Mouse (Mus musculus): ENCODE data around the gene Ank2.

The Ank2 gene

DNA sequence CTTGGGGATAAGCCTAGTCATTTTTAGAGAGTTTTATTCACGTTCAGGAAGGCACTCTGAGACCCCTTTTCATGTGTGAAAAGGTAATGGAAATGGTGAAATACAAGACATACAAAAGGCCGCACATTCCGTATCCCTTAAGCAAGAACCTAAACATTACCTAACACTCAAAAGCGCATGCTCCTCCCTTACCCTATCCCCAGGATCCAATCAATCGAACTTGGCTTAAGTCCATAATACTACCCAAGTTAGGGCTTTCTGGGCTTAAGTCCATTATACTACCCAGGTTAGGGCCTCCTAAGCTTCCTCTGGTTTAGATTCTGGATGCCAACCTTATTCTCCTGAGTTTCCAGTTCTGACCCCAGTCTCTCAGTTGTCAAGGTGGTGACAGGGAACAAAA lies 516.3 kb downstream of the Ank2 start:
- DNase-seq (ENCODE audit: low read depth, low spot score), result no peak

DNA sequence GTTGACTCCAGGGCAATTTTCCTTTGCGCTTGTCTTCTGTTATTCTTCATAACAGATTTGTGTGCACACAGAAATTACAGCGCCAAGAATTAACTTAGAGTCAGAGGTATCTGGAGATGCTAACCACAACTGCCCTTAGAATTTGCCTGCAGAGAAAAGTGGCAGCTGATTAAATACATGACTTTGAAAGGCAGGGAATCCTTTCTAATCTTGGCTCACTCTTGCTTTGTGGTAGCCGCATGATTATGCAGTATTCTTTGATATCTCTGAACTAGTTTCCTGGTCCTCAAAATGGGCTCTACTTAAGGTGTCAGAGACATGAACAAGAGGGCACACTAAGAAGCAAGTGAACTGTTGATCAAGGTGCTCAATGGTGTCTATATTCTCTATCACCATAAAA lies 518.0 kb downstream of the Ank2 start:
- no peak for DNase-seq (ENCODE audit: low read depth, low spot score)

DNA sequence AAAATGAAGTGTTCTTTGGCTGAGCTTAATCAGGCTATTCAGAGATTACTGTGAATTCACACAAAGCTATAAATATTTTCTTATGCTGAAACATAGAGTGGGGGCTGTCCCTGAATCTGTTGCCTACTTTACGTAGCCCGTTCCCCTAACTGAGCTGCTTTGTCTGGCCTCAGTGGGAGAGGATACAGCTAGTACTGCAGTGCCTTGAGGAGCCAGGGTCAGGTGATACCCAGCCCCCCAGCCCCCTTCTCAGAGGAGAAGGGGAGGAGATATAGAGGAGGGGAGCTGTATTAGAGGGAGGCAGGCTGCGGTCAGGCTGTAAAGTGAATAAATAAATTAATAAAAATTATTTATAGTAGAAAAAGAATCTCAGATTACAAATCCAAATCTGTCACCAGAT lies 519.5 kb downstream of the Ank2 start:
- DNase-seq (ENCODE audit: low read depth, low spot score), result no peak

DNA sequence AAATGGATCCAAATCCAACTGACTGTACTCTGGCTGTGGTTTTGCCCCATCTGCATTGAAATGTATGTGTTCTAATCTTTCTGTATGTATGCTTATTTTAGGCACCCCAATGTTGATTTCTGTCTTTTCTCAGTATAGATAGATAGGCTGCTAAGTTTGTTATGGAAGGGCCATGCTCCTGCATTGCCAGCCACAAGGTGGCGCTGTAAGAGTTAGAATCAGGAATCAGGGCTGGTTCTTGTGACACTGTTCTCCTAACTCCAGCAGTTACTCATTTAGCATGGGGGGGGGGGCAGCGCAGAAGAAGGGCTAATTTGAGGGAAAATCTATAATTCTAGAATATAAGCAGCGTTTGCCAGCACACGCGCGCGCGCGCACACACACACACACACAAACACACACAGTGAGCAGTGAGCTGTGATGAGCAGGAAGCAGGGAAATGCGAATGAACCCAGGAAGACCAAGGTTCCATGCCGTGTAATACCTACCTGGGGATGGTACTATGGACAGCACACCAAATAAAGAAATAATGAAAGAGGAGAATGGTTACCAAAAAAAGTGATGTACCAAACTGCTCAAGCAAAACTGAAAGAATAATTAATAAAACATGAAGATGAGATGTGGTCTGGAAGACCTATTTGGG lies 520.3 kb downstream of the Ank2 start:
- no peak for DNase-seq (ENCODE audit: low read depth, low spot score)

DNA sequence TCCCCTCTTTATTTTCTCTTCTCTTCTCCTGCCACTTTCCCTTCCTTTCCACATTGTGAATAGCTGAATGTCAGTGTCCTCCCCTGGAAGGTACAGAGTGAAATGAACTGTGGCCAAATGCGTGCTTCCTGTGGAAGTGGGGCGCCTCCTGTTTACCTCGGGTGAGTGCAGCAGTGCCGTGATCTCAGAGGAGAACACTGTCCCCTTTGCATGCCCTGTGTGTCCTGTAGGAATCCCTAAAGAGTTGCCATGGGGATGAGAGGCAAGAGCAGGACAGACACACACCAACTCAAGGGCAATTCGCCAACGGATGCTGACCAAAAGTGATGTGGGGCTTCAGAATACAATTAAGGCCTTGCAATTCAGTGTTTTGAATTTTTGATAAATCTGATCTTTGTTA lies 521.8 kb downstream of the Ank2 start:
- DNase-seq (ENCODE audit: low read depth, low spot score), result no peak

DNA sequence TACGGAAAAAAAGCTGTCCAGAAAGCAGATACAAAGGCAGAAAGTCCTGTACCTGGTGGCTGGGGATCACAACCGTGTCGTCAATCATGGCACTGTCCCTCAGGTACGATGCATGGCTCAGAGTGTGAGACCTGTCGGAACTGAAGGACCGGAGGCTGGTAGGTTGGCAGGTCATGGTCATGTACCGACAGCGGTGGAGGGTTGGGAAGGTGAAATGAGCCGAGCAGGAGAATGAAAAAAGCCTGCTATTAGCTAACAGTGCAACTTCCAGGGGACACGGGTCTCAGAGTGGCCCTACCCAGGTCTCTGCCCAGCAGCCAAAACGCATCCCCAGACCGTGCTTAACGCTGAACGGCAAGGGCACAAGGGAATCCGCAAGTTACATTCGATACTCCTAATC lies 522.4 kb downstream of the Ank2 start:
- no peak for DNase-seq (ENCODE audit: low read depth, low spot score)

DNA sequence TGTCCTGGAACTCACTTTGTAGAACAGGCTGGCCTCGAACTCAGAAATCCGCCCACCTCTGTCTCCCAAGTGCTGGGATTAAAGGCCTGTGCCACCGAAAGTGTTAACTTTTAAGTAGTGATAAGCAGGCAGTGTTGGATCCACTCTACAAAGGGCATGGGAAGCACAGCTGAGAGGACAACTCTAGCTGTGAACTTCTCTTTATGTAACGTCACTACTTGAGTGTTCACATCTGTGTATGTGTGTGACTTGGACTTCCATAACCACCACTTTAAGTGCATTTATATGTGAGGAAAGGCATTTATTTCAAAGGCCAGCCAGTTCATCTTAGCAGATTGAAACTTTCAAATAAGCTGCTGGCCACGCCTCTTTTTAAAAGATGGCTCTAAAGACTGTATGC lies 523.7 kb downstream of the Ank2 start:
- DNase-seq (ENCODE audit: low read depth, low spot score), result no peak

DNA sequence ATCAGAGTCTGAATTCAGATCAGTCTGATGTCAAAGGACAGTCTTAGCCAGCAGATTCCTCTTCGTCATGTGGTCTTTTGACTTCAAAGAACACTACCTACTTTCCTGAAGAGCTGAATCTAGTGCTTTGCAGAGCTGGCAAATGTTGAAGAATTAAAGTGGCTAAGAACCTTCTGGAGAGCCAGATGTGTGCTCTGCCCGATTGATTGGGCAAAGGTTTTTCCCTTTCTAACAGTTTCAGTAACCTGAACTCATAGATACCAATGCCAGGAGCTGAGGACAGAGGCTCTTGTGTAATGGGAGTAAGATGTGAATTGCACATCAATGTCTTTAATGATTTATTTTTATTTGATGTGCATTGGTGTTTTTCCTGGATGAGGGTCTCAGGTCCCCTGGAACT lies 525.6 kb downstream of the Ank2 start:
- DNase-seq (ENCODE audit: low read depth, low spot score), result no peak

DNA sequence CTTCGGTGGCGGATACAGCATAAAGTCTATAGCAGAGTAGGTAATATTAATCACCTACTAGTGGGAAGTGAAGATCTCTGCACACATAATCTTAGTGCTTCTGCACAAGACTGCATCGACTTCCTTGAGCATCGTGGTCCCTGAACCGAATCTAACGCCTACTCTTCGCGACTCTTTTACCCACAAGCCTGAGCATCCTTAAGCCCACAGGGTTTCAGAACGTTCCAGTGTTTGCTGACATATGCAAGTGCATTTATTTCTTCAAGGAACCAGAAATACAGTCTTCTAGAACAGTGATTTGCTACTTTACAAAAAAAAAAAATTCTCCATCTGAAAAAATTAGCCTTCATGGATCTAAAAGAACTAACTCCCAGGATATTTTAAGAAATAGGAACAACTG lies 527.6 kb downstream of the Ank2 start:
- no peak for DNase-seq (ENCODE audit: low read depth, low spot score)

DNA sequence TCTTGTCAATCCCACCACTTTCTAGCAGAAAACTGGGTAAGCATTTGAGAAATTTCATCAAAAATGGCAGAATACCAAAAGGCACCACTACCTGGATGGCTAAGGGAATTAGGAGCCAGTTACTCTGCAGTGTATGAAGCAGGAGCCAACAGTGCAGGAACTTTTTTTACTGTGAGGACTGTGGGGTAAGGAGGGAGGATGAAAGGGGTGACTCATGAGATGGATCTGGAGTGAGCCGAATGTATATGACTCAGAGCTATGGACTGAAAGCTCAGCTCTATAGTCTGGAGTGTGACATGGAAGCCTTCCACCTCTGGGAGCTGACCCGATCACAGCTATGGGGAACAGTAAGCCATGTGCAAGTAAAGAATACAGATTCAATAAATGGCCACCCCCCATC lies 530.4 kb downstream of the Ank2 start:
- no peak for DNase-seq (ENCODE audit: low read depth, low spot score)

DNA sequence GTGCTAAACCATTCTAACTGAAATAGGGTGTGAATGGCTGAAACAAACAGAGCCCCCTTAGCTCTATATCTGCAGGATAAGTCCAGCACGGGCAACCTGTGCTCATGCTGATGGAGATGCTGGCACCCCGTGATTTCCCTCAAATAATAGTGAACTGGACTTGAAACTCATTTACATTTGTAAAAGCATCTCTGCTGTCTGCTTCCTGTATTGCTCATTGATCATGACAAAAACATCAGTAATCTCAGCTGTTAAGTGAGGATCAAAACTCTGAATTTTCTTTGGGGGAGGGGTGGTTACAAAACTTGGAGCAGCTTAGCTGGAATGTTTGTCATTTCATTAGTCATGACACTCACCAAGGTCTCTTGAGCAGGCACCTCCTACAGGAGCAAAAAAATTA lies 533.4 kb downstream of the Ank2 start:
- DNase-seq (ENCODE audit: low read depth, low spot score), result no peak

DNA sequence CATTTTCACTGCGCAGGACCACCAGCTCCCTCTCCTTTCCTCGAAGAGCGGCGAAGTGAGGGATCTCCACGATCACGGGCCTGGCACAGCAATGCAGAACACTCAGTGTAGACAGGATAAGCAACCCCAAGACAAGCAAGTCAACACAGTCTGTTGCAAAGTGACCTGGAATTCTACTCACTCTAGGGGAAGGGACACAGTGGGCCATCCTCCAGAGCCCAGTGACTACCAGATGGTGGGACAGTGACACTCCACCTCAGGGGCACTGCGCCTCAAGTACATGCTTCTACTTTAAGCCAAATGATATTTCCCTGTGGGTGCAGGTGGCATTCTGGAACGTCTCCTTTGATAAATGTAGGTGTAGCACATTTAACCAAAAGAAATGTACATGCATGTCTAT lies 536.8 kb downstream of the Ank2 start:
- no peak for DNase-seq (ENCODE audit: low read depth, low spot score)

DNA sequence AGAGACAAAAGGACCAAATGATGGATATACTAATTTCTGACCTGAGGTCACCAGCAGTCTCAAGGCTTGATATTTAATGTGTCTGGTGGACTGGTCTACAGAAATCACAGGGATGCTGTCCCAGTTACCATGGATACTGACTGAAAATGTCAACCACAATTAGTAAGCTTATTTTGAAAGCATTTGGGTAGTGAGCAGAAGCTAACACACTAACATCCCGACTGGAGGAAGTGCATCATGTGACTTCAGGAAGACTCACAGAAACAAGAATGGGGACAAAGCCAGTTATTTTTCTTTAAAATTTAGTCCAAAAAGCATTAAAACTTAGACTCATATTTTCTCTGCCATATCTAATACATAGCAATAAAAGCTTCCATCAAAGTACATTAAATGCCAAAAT lies 546.5 kb downstream of the Ank2 start:
- no peak for DNase-seq (ENCODE audit: low read depth, low spot score)

DNA sequence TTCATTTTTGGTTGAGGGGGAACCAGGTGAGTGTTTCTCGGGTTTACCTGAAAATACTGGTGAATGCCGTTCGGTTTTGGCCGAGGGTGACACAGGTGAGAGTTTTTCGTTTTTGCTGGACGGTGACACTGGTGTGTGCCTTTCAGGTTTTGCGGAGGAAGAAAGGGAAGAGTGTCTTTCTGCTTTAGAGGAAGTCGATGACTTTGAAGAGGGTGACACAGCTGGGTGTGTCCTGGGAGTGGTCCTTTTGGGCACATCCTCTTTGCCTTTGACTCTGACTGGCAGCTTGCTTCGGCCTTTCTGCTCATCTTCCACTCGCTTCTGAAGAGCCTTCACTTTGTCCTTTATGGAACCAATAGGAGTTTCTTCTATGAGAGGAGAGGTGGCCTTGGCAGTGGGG lies 552.6 kb downstream of the Ank2 start:
- no peak for DNase-seq (ENCODE audit: low read depth, low spot score)

DNA sequence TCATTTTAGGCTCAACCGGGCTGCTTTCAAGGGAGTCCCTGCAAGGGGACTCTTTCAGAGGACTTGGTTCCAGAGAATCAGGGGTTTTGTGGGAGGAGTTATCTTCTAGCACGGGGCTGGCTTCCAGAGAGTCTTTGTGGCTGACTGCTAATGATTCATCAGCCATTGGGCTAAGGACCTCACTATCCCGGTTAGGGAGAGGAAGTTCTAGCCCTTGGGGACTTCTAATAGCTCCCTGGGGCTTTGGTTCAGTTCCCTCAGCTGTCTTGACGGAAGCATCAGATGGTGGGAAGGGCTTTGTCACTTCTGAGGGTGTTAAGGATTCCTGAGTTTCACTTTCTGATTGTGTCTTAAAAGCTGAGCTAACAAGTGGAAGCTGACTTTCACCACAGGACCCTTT lies 554.3 kb downstream of the Ank2 start:
- DNase-seq (ENCODE audit: low read depth, low spot score), result no peak

DNA sequence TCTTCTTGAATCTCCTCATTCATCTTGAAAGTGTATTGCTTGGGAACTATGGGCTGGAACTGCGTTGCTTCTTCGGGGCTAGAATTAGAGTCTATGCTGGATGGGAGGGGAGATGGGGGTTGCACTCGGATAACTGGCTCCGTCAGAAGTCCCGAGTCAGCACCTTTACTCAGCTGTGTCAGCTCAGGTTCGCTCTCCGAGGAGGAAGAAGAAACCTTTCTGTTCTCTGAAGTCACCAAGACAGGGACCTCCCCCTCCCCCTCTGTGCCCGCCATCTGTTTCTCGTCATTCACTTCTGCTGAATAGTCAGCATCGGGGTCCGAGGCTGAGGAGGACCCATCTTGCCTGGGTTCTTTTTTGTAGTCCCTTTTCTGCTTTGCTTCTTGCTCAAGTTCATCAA lies 555.1 kb downstream of the Ank2 start:
- DNase-seq (ENCODE audit: low read depth, low spot score), result no peak

DNA sequence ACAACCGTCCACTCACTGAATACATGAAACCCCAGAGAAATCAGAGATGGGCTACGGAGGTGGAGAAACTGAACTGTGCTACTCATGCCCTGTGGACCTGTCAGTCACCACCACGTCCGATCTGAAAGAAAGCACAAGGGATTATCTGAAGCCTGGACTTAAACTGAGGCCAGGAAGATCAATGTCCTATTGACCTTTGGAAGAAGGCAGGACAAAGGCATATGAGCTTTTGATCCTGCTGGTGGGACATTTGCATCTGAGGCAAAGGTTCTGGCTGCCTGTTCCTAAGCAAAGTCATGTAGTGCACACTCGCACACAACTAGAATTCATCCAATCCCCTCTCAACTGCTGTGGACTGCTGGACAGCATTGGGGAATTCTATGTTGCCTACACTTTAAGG lies 558.7 kb downstream of the Ank2 start:
- DNase-seq (ENCODE audit: low read depth, low spot score), result no peak

DNA sequence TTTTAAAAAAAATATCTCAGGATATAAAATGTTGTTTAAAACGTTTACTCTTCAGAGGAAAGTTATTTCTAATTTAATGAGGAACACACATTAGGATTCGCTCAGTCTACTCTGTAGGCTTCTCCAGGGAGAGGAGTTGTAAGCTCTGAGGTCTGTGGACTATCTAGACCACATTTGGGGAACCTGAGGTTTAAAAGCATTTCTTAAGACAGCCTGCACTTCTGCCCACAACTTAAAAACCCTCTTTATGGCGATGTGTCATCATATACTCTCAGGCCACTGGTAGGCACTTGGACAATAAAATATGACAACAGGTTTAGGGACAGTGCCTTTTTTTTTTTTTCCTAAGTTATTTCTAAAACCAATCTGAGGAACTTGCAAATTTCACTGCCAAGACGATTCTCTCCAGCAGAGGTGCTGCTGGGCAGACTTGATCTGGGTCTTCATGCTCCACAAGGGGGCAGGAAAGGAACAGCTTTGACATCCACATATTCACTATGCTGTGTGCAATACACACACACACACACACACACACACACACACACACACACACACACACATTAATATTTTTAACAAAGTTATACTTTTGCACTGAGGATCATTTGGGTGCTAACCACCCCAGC lies 567.2 kb downstream of the Ank2 start:
- no peak for DNase-seq (ENCODE audit: low read depth, low spot score)

DNA sequence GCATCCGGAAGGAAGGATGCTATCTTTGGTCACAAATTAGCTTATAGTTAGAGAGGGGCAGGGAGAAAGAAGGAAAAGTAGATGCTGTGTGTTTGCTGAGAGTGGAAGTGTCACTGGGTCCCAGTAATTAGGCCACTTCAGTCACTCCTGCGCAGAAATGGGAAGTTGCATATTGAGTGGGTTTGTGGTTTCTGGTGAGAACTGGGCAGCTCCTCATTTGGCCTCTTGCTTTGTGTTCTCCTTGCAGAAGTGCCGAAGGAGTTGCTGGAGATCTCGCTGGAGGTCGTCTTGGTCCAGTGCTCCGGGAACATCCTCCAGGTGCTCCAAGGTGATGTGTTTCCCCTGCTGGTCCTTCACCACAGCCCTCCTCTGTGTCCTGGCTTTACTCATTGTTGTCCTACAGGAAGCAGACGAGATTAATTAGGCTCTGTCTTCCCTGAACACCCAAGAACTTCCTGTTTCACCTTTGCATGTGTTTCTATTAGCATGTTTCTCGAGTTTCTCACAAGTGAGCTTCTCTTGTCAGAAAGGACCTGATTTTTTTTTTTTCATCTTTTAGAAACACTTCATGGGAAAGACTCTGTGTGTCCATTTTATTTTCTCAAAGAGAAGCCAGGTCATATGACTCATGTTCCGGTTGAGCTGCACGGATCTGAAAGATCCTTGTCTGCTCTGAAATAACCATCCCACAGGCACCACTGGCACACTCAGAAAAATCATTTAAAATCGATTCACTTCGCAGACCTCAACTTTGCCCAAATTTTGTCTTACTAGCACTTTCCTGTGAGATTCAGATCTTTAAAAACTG lies 575.4 kb downstream of the Ank2 start:
- DNase-seq (ENCODE audit: low read depth, low spot score), result no peak

DNA sequence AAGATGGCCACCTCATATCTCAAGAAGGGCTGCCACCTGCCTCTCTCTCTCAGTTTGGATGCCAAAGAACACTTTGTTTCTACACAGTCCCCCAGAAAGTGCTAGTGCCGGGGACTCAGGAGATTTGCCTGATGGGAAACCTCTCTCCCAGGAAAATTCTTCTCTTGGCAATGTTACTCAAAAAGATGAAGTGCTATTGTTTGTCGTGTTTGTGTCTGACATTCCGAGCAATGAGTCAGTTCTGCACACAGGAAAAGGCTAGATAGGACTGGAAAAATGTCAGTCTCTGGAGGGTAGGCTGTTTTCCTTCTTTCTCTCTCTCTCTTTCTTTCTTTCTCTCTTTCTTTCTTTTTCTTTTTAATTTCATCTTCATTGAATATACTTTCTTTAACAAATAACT lies 577.2 kb downstream of the Ank2 start:
- no peak for DNase-seq (ENCODE audit: low read depth, low spot score)

DNA sequence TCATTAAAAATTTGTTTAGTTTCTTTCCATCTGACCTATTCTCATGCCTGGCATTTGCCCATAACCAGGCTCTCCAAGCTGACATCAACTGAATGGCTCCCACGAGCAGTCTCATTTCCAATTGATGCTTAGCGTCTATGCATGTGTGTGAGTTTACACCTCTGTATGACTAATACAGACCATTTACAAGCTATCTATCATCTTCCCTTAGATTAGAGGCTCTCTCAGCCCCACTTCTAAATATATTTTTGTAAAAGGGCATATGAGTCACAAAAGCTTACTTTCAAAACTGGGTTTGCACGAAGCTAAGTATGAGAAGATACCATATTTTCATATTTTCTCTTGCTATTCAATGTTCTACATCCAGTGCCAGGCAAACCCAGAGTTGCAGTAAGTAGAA lies 578.9 kb downstream of the Ank2 start:
- no peak for DNase-seq (ENCODE audit: low read depth, low spot score)

DNA sequence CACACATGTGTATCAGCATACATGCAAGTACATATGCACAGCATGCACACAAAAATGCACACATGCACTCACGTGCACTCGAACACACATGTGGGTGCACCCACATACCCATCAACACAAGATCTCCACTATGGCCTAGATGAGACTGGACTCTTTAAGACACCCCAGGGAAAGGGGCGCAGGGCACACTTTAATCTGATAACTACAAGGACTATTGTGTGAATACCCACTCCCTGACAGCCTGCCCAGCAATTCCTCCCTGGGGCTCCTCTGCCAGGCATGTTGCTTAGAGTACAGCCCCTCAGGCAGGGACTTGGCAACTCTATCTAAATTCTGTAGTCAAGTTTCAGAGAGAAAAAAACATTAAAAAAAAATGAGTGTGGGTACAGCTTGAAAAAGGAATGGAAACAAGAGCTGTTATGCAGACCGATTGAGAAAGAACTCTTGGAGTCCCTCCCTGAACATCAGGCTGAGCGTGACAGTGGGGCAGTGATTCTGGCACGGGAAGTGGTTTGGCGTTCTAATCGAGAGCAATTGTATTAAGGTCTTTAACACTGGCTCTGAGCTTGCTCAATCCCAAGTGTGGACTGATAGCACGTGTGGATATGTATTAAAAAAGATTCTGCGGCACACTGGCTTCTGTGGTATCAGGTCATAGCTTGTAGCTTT lies 580.2 kb downstream of the Ank2 start:
- DNase-seq (ENCODE audit: low read depth, low spot score), result no peak

DNA sequence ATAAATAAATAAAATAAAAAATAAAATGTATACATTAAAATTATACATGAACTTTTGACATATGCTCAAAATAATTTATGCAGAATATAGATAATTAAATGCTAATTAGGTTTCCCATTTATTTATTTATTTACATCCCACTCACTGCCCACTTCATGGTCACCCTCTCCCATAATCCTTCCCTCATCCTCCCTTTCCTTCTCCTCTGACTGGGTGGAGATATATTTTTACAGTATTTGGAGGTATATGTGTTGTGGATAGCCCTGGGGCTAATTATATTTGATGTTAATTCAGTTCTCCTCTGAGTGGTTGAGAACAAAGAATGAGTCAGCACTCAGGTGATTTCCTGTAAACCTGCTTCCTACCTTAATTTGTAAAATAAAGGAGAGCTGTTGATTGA lies 582.8 kb downstream of the Ank2 start:
- DNase-seq (ENCODE audit: low read depth, low spot score), result no peak
